Mouse (Mus musculus): ENCODE results near the gene Cib4. TPM values are rescaled to one million over a fixed set of nuclear protein-coding genes. Genes with fewer than 3 reads are reported as not detected.

Gene Cib4
- polyA plus RNA-seq, 2 experiments: not detected

GRCm38 (mm10) chr5:30556284-30556683 lies 10.6 kb upstream of the Cib4 start:
- no peak overlapping the region for H3K9ac ChIP-seq (replicated peaks)
- 44% methylated on average over 3 of the region's 3 CpGs for WGBS (ENCODE audit: insufficient replicate concordance)
- no peaks in the 10 kb centered on the region for H3K4me1 ChIP-seq (replicated peaks; ENCODE audit: control insufficient read depth in 2 of 2, insufficient read depth in 2 of 2, low read length in 1 of 2)
- H3K27me3 ChIP-seq (ENCODE audit: control insufficient read depth, insufficient read depth, low read length): no peaks in the 10 kb centered on the region; the same call in 1 of the 2 replicates
- H3K4me3 ChIP-seq (ENCODE audit: insufficient read depth in 1 of 2, low read depth in 2 of 2, low read length in 2 of 2): no peak overlapping the region
- H3K36me3 ChIP-seq (replicated peaks; ENCODE audit: control insufficient read depth, insufficient read depth, low read depth): no peaks in the 10 kb centered on the region
- DNase-seq (ENCODE audit: low read depth in 3 of 3, low spot score in 3 of 3) (no peak), ATAC-seq (ENCODE audit: insufficient read depth) (no peak)
- H3K9me3 ChIP-seq (ENCODE audit: control insufficient read depth, low read length): no peaks in the 10 kb centered on the region
- no peak for TF ChIP-seq CTCF (IDR thresholded peaks at IDR 0.05; ENCODE audit: low read depth)
- no peak for TF ChIP-seq EP300 (IDR thresholded peaks at IDR 0.05; ENCODE audit: low read depth)
- no peak overlapping the region for H3K4me2 ChIP-seq (ENCODE audit: low read depth)
- H3K27ac ChIP-seq: no peak overlapping the region

GRCm38 (mm10) chr5:30554981-30555380 lies 9.3 kb upstream of the Cib4 start:
- Histone ChIP-seq H3K9me3 (ENCODE audit: control insufficient read depth, low read length) (no peaks in the 10 kb centered on the region), H3K9ac (replicated peaks) (no peak overlapping the region), H3K27me3 (ENCODE audit: control insufficient read depth, insufficient read depth, low read length) (no peaks in the 10 kb centered on the region; the same call in 1 of the 2 replicates), H3K4me3 (ENCODE audit: insufficient read depth in 1 of 2, low read depth in 2 of 2, low read length in 2 of 2) (no peak overlapping the region), H3K27ac (no peak overlapping the region), H3K4me2 (ENCODE audit: low read depth) (no peak overlapping the region), H3K36me3 (replicated peaks; ENCODE audit: control insufficient read depth, insufficient read depth, low read depth) (no peaks in the 10 kb centered on the region), H3K4me1 (replicated peaks; ENCODE audit: control insufficient read depth in 2 of 2, insufficient read depth in 2 of 2, low read length in 1 of 2) (no peaks in the 10 kb centered on the region)
- TF ChIP-seq CTCF (IDR thresholded peaks at IDR 0.05; ENCODE audit: low read depth) (no peak), EP300 (IDR thresholded peaks at IDR 0.05; ENCODE audit: low read depth) (no peak)
- DNase-seq (ENCODE audit: low read depth in 3 of 3, low spot score in 3 of 3): no peak
- WGBS (ENCODE audit: insufficient replicate concordance): 50% methylated on average over 8 of the region's 8 CpGs
- ATAC-seq (ENCODE audit: insufficient read depth): no peak

DNA sequence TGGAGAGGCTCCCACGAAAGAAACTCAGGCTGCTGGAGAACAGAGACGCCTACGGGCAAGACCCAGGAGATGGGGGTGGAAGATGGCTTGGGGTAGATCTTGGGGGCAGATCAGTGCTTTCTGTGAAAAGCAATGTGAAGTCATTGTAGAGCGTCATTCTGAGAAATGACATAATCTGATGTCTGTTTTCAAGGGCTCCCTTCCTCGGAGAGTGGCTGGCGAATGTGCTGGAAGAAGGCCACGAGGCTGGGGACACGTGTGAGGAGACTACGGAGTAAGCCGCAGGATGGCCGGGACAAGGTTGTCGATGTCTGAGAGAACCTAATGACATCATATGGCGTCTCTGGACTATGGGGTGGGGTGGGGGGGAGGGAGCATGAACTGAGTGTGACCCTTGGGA lies 8.3 kb upstream of the Cib4 start:
- H3K4me2 ChIP-seq (ENCODE audit: low read depth): no peak overlapping the region
- DNase-seq (ENCODE audit: low read depth in 3 of 3, low spot score in 3 of 3) (no peak), ATAC-seq (ENCODE audit: insufficient read depth) (no peak)
- no peak overlapping the region for H3K27ac ChIP-seq
- H3K4me3 ChIP-seq (ENCODE audit: insufficient read depth in 1 of 2, low read depth in 2 of 2, low read length in 2 of 2): no peak overlapping the region
- H3K9me3 ChIP-seq (ENCODE audit: control insufficient read depth, low read length): no peaks in the 10 kb centered on the region
- TF ChIP-seq EP300 (IDR thresholded peaks at IDR 0.05; ENCODE audit: low read depth) (no peak), CTCF (IDR thresholded peaks at IDR 0.05; ENCODE audit: low read depth) (no peak)
- 75% methylated on average over 13 of the region's 13 CpGs for WGBS (ENCODE audit: insufficient replicate concordance)
- H3K27me3 ChIP-seq (ENCODE audit: control insufficient read depth, insufficient read depth, low read length): no peaks in the 10 kb centered on the region; the same call in 1 of the 2 replicates
- no peaks in the 10 kb centered on the region for H3K36me3 ChIP-seq (replicated peaks; ENCODE audit: control insufficient read depth, insufficient read depth, low read depth)
- H3K4me1 ChIP-seq (replicated peaks; ENCODE audit: control insufficient read depth in 2 of 2, insufficient read depth in 2 of 2, low read length in 1 of 2): no peaks in the 10 kb centered on the region
- H3K9ac ChIP-seq (replicated peaks): no peak overlapping the region

- Histone ChIP-seq H3K4me2 (ENCODE audit: low read depth) (no peak overlapping the region), H3K36me3 (replicated peaks; ENCODE audit: control insufficient read depth, insufficient read depth, low read depth) (no peaks in the 10 kb centered on the region), H3K4me1 (replicated peaks; ENCODE audit: control insufficient read depth in 2 of 2, insufficient read depth in 2 of 2, low read length in 1 of 2) (no peaks in the 10 kb centered on the region), H3K27ac (no peak overlapping the region), H3K9ac (replicated peaks) (no peak overlapping the region), H3K4me3 (ENCODE audit: insufficient read depth in 1 of 2, low read depth in 2 of 2, low read length in 2 of 2) (no peak overlapping the region), H3K9me3 (ENCODE audit: control insufficient read depth, low read length) (no peaks in the 10 kb centered on the region), H3K27me3 (ENCODE audit: control insufficient read depth, insufficient read depth, low read length) (no peaks in the 10 kb centered on the region)
- no peak for DNase-seq (ENCODE audit: low read depth in 3 of 3, low spot score in 3 of 3)
- TF ChIP-seq CTCF (IDR thresholded peaks at IDR 0.05; ENCODE audit: low read depth) (no peak), EP300 (IDR thresholded peaks at IDR 0.05; ENCODE audit: low read depth) (no peak)
- WGBS (ENCODE audit: insufficient replicate concordance): 63% methylated on average over 6 of the region's 6 CpGs
- ATAC-seq (ENCODE audit: insufficient read depth): no peak
Measured at GRCm38 (mm10) chr5:30552006-30552405, 6.4 kb upstream of the Cib4 start.

DNA sequence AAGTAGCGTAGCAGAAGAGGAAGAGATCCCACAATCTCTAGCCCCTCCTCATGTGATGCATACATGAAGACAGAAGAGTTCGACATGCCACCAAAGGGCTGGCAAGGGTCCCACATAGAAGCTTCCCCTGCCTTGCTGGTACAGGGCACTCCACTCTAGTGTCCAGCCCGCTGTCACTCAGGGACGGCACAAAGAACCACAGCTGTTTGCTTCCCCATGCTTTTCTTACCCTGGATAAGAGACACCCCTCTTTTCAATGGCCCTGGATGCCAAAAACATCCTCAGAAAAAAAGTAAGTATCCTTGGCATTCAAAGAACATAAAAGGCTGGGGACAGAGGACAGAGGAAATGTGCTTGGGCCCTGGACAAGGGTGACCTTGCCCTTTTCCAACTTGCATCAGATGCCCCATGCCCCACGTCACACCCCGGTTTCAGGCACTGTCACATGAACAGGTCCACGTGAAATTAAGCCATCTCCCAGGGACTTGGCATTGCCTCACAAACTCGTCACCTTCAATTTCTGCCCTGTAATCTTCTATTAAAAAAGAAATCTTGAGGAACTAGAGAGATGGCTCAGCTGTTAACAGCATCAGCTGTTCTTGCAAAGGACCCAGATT lies 5.5 kb upstream of the Cib4 start:
- no peaks in the 10 kb centered on the region for H3K9me3 ChIP-seq (ENCODE audit: control insufficient read depth, low read length)
- TF ChIP-seq EP300 (IDR thresholded peaks at IDR 0.05; ENCODE audit: low read depth) (no peak), CTCF (IDR thresholded peaks at IDR 0.05; ENCODE audit: low read depth) (no peak)
- ATAC-seq (ENCODE audit: insufficient read depth) (no peak), DNase-seq (ENCODE audit: low read depth in 3 of 3, low spot score in 3 of 3) (no peak)
- no peak overlapping the region for H3K27ac ChIP-seq
- no peaks in the 10 kb centered on the region for H3K27me3 ChIP-seq (ENCODE audit: control insufficient read depth, insufficient read depth, low read length)
- no peaks in the 10 kb centered on the region for H3K36me3 ChIP-seq (replicated peaks; ENCODE audit: control insufficient read depth, insufficient read depth, low read depth)
- no peak overlapping the region for H3K4me2 ChIP-seq (ENCODE audit: low read depth)
- no peak overlapping the region for H3K4me3 ChIP-seq (ENCODE audit: insufficient read depth in 1 of 2, low read depth in 2 of 2, low read length in 2 of 2)
- 70% methylated on average over 8 of the region's 8 CpGs for WGBS (ENCODE audit: insufficient replicate concordance)
- no peaks in the 10 kb centered on the region for H3K4me1 ChIP-seq (replicated peaks; ENCODE audit: control insufficient read depth in 2 of 2, insufficient read depth in 2 of 2, low read length in 1 of 2)
- no peak overlapping the region for H3K9ac ChIP-seq (replicated peaks)
